In the genomic region with DNA sequence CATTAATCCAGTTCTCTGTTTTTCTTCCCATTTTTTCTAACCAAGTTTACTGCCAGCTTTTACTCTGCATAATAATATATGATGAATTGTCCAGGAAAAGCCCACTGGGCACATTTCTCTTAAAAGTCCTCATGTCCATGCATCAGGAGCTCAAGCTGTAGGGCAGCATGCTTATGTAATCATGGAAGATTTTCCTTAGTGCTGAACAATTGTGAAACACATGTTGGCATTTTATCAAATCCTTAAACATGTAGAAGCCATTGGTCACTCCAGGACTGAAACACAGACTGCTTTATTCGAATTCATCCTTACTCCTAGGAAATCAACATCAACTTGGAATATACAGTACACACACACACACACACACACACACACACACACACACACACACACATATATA, we compare ENCODE assay signal across 26 mouse cellular contexts.
DNase-seq lines count a peak whose midpoint lies in the region; ATAC-seq lines count a peak whose summit lies in the region.
"Had no signal": no experiment of that assay in that cellular context is flagged by ENCODE, and none has a peak within 500 bp of the region (broad histone marks: within the 10 kb centered on the region; RNA-seq: fewer than 3 reads in every experiment).

No protein-coding gene starts in this region.

- H3K4me2 ChIP-seq in lung, embryonic 15.5 days, result no peak overlapping the region
- H3K4me2 ChIP-seq: embryonic facial prominence, embryonic 12.5 days; forebrain, embryonic 12.5 days; heart, embryonic 13.5 days; hindbrain, embryonic 14.5 days had no signal

- no peak overlapping the region for H3K4me3 ChIP-seq in lung, embryonic 15.5 days
- H3K4me3 ChIP-seq: embryonic facial prominence, embryonic 12.5 days; erythroblast, embryonic 14.5 days; forebrain, embryonic 12.5 days; gastrocnemius, adult 2 months; heart, adult 2 months; heart, embryonic 10.5 days; heart, embryonic 13.5 days had no signal

- no peaks in the 10 kb centered on the region for H3K27me3 ChIP-seq in lung, embryonic 15.5 days
- H3K27me3 ChIP-seq: embryonic facial prominence, embryonic 12.5 days; forebrain, embryonic 12.5 days; heart, embryonic 13.5 days had no signal

- peak; percentile 6 for DNase-seq in heart, adult 11 months
- DNase-seq in heart, adult 18-20 months, result no peak
- no peak for DNase-seq in lung, postnatal 14 days
- DNase-seq in 3T3-L1 (ENCODE audit: low read depth, low spot score) (peak; percentile 40), adipocyte (ENCODE audit: low spot score) (peak; percentile 34)
- DNase-seq: adrenal gland, postnatal 10 days; adrenal gland, postnatal 36 days; cerebellum, adult 18-20 months; cerebellum, adult 9-10 months; cerebellum, postnatal 14 days; gastrocnemius, adult 2 months; gastrocnemius, postnatal 14 days; heart, adult 2 months; heart, postnatal 14 days; heart, postnatal 4 days had no signal

- H3K36me3 ChIP-seq in lung, embryonic 15.5 days, result no peaks in the 10 kb centered on the region
- H3K36me3 ChIP-seq: embryonic facial prominence, embryonic 12.5 days; forebrain, embryonic 12.5 days; heart, embryonic 10.5 days; heart, embryonic 13.5 days had no signal

- no peaks in the 10 kb centered on the region for H3K9me3 ChIP-seq in lung, embryonic 15.5 days
- H3K9me3 ChIP-seq: embryonic facial prominence, embryonic 12.5 days; forebrain, embryonic 12.5 days; heart, embryonic 10.5 days; heart, embryonic 13.5 days had no signal

- no peak overlapping the region for H3K27ac ChIP-seq in lung, embryonic 15.5 days
- H3K27ac ChIP-seq: embryonic facial prominence, embryonic 12.5 days; forebrain, embryonic 12.5 days; gastrocnemius, adult 2 months; heart, adult 2 months; heart, embryonic 10.5 days; heart, embryonic 13.5 days; hindbrain, embryonic 14.5 days; hindbrain, postnatal 0 days had no signal

- 50% methylated on average over 1 of the region's 1 CpGs for WGBS in lung, embryonic 15.5 days

- ATAC-seq in lung, embryonic 15.5 days (ENCODE audit: borderline replicate concordance, extremely low read depth, low FRiP score, low TSS enrichment), result peak; percentile 55; the same call in 1 of the 2 replicates
- ATAC-seq: activated CD4-positive, CD25-positive, alpha-beta regulatory T cell, adult 4 months; forebrain, embryonic 16.5 days; hindbrain, postnatal 0 days; inflammation-experienced regulatory T-cells, adult 6 months had no signal

- H3K9ac ChIP-seq in lung, embryonic 15.5 days, result no peak overlapping the region
- H3K9ac ChIP-seq: embryonic facial prominence, embryonic 12.5 days; forebrain, embryonic 12.5 days; heart, embryonic 13.5 days; hindbrain, embryonic 14.5 days had no signal

- 0 out of 2 replicates have a peak, but pooled peaks cover 4% of the 10 kb centered on the region for H3K4me1 ChIP-seq in lung, embryonic 15.5 days
- H3K4me1 ChIP-seq: embryonic facial prominence, embryonic 12.5 days; forebrain, embryonic 12.5 days; heart, embryonic 10.5 days; heart, embryonic 13.5 days had no signal

Comparison
In these comparisons a context has a peak if more than half of its experiments do, and no peak if none do; other contexts are left out.
1. DNase-seq: peak in heart, adult 11 months (single experiment), 3T3-L1 (single experiment) and adipocyte (single experiment); none in heart, adult 18-20 months (0 of 2) and lung, postnatal 14 days (single experiment).